Mouse (Mus musculus) testis, adult 2 months (tissue): ENCODE results near the gene Akap2. TPM values are rescaled to one million over a fixed set of nuclear protein-coding genes. Genes with fewer than 3 reads are reported as not detected.

Experiments
- H3K27ac ChIP-seq: fragments of 200-500 bp; 2 replicates; pipeline ENCODE4 v1.5.1; 2012; ENCODE audit warnings: low read depth, low read length; ENCODE audit not compliant: control insufficient read depth, insufficient read depth
- H3K27me3 ChIP-seq: fragments of 200-500 bp; 2 replicates; pipeline ENCODE4 v1.6.1; 2012; ENCODE audit warnings: mild to moderate bottlenecking, low read length, moderate library complexity; ENCODE audit not compliant: control insufficient read depth, insufficient read depth
- H3K36me3 ChIP-seq: fragments of 200-500 bp; 2 replicates; pipeline ENCODE4 v1.6.1; 2012; ENCODE audit warnings: mild to moderate bottlenecking, low read length; ENCODE audit not compliant: control insufficient read depth, insufficient read depth
- H3K4me1 ChIP-seq: fragments of 200-500 bp; 2 replicates; pipeline ENCODE4 v1.6.1; 2012; ENCODE audit warnings: low read length; ENCODE audit not compliant: control insufficient read depth, insufficient read depth
- H3K4me3 ChIP-seq: fragments of 200-500 bp; 2 replicates; pipeline ENCODE4 v1.5.1; 2012; ENCODE audit warnings: low read depth, mild to moderate bottlenecking, low read length, moderate library complexity, mixed read lengths; ENCODE audit not compliant: control insufficient read depth
- CTCF ChIP-seq: fragments of 200-500 bp; IDR thresholded peaks from 2 replicates; pipeline ENCODE4 v1.5.1; 2012; ENCODE audit warnings: low read depth, mild to moderate bottlenecking, inconsistent platforms, low read length, moderate library complexity; ENCODE audit not compliant: control insufficient read depth, insufficient read depth, insufficient replicate concordance
- POLR2A ChIP-seq: fragments of 200-500 bp; IDR thresholded peaks from 2 replicates; pipeline ENCODE4 v1.6.1; 2012; ENCODE audit warnings: low read depth, mild to moderate bottlenecking, inconsistent platforms, low read length, moderate library complexity; ENCODE audit not compliant: control insufficient read depth
- polyA plus RNA-seq: library from polyadenylated mRNA; depleted of rRNA; stranded (reverse); fragments of >200 nt; gene quantifications from 2 replicates; pipeline ENCODE4 v1.2.3, GENCODE M21; 2012

The Akap2 gene
- polyA plus RNA-seq, 1 experiment, result 18.1 TPM

DNA sequence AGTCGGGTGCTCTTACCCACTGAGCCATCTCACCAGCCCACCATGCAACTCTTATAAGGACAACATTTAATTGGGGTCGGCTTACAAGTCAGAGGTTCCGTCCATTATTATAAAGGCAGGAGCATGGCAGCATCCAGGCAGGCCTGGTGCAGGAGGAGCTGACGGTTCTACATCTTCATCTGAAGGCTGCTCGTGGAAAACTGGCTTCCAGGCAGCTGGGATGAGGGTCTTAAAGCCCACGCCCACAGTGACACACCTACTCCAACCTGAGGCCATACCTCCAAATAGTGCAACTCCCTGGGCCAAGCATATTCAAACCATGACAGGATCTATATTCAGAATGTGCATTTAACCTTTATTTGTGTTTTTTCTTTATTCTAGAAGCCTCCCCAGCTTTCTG, 136.7 kb downstream of the Akap2 start:
- Histone ChIP-seq H3K36me3 (no peaks in the 10 kb centered on the region), H3K27ac (no peak overlapping the region)
- no peak for TF ChIP-seq POLR2A
- TF ChIP-seq CTCF, result no peak

DNA sequence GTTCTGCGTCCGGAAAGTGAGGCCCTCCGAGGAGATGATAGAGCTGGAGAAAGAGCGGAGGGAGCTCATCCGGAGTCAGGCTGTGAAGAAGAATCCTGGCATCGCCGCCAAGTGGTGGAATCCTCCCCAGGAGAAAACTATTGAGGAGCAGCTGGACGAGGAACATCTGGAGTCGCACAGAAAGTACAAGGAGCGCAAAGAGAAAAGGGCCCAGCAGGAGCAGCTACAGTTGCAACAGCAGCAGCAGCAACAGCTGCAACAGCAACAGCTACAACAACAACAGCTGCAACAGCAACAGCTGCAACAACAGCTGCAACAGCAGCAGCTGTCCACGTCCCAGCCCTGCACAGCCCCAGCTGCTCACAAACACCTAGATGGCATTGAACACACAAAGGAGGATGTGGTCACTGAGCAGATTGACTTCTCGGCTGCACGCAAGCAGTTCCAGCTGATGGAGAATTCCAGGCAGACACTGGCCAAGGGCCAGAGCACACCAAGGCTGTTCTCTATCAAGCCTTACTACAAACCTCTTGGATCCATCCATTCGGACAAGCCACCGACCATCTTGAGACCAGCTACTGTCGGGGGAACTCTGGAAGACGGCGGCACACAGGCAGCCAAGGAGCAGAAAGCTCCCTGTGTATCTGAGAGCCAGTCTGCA, 138.0 kb downstream of the Akap2 start:
- H3K4me3 ChIP-seq, result no peak overlapping the region
- H3K36me3 ChIP-seq, result no peaks in the 10 kb centered on the region
- H3K27ac ChIP-seq, result no peak overlapping the region
- TF ChIP-seq CTCF, result no peak
- no peak for TF ChIP-seq POLR2A
- H3K27me3 ChIP-seq, result no peaks in the 10 kb centered on the region
- H3K4me1 ChIP-seq, result peaks cover 3% of the 10 kb centered on the region

More for the DNA sequence above, 136.7 kb downstream of the Akap2 start:
- peaks cover 3% of the 10 kb centered on the region for H3K4me1 ChIP-seq
- H3K4me3 ChIP-seq, result no peak overlapping the region
- H3K27me3 ChIP-seq, result no peaks in the 10 kb centered on the region

DNA sequence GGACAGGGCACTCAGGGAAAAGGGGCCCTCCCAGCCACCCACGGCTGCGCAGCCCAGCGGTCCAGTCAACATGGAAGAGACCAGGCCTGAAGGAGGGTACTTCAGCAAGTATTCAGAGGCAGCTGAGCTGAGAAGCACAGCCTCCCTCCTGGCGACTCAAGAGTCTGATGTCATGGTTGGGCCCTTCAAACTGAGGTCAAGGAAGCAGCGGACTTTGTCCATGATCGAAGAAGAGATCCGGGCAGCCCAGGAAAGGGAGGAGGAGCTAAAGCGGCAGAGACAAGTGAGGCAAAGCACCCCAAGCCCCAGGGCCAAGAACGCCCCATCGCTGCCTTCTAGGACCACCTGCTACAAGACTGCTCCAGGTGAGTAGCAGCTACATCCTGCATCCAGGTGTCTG, 139.2 kb downstream of the Akap2 start:
- TF ChIP-seq CTCF (no peak), POLR2A (no peak)
- Histone ChIP-seq H3K27me3 (no peaks in the 10 kb centered on the region), H3K27ac (no peak overlapping the region), H3K4me3 (no peak overlapping the region), H3K36me3 (no peaks in the 10 kb centered on the region), H3K4me1 (peaks cover 3% of the 10 kb centered on the region)

DNA sequence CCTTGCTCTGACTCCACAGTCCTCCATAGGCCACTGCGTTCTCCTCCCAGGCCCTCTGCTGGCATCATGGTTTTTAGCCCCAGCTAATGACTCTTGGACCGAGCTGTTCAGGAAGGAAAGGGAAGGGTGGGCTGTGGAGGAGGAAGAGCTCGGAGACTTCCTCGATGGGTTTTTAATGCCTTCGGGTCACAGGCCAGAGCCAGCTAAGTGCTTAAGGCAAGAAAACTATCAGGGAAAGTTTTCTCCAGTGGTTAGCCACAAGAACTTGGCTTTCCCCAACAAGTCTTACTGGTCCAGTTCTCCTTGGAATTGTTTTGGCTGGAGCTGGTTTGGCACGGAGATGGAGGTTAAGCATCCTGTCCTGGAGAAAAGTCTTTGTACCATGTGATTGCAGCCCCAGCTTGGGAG, 142.8 kb downstream of the Akap2 start:
- no peak for TF ChIP-seq CTCF
- no peak for TF ChIP-seq POLR2A
- no peaks in the 10 kb centered on the region for H3K36me3 ChIP-seq
- no peaks in the 10 kb centered on the region for H3K27me3 ChIP-seq
- no peak overlapping the region for H3K4me3 ChIP-seq
- no peak overlapping the region for H3K27ac ChIP-seq
- no peaks in the 10 kb centered on the region for H3K4me1 ChIP-seq

DNA sequence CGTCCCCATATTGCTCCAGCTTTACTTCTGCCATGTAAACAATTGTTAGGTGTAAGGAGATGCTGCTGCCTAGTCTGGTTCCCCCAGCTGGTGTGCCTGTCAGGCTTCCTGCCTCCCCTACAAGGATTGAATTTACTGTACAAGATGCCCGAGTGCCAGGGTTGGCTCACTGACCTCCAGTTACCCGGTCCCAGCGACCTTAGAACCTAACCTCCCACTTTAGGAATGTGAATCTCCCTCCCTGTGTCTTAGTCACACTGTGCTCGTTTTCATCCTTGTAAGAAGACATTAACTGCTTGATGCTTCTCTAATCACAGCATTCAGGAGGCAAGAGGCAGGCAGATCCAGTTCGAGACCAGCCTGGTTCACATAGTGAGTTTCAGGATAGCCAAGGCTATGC, 143.7 kb downstream of the Akap2 start:
- Histone ChIP-seq H3K27ac (no peak overlapping the region), H3K27me3 (no peaks in the 10 kb centered on the region), H3K4me1 (no peaks in the 10 kb centered on the region; the same call in 1 of the 2 replicates), H3K4me3 (no peak overlapping the region), H3K36me3 (no peaks in the 10 kb centered on the region)
- TF ChIP-seq POLR2A (no peak), CTCF (no peak)

DNA sequence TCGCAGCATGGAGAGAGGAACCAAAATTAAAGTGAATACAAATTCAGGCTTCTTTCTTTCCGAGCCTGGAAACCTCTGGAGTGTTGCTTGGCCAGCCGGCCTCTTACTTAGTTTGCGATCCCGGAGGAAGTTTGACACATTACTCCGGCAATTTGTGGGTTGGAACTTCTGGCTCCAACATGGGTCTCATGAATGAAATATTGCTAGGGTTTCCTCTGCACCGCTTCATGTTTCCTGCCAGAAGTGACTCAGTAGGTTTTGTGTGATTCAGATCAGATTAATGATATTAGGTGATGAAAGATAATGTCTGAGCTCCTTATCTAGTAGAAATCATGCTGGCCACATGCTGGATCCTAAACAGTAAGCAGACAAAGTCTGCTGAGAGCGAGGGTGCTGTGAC, 144.4 kb downstream of the Akap2 start:
- no peaks in the 10 kb centered on the region for H3K27me3 ChIP-seq
- no peak overlapping the region for H3K27ac ChIP-seq
- H3K36me3 ChIP-seq, result no peaks in the 10 kb centered on the region
- no peak for TF ChIP-seq CTCF
- no peak for TF ChIP-seq POLR2A
- H3K4me1 ChIP-seq, result no peaks in the 10 kb centered on the region; the same call in 1 of the 2 replicates
- H3K4me3 ChIP-seq, result no peak overlapping the region

DNA sequence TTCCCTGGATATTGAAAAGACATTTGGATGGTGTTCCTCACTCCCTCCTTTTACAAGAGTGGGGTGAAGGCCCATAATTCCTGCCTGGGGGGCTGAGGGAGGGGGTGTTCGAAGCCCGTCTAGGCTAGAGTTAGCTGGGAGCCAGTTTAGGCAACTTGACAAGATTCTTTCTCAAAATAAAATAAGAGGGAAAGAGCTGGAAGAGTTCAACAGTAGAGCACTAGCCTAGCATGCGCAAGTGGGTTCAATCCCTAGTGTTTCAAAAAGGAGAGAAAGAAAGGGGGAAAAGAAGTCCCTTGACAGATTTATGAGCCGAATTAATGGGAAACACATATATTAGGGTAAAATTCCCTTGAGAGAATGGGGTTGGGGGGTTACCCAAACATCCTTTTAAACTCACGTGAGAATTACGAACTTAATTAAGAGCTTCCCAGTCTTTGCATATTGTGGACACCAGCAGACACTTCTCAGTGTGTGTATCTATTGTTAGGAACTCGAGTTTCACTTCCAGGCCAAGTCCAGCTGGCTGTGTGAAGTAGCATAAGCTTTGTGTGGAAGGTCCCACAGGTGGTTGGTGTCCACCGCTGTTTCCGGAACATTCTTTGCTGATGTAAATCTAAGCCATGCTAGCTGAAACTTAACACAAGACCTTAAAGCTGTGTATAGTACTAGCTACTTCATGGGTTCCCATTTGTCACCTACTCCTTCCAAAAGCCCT, 145.0 kb downstream of the Akap2 start:
- Histone ChIP-seq H3K27me3 (no peaks in the 10 kb centered on the region), H3K36me3 (no peaks in the 10 kb centered on the region), H3K4me1 (no peaks in the 10 kb centered on the region; the same call in 1 of the 2 replicates), H3K4me3 (no peak overlapping the region), H3K27ac (no peak overlapping the region)
- TF ChIP-seq CTCF (no peak), POLR2A (no peak)

DNA sequence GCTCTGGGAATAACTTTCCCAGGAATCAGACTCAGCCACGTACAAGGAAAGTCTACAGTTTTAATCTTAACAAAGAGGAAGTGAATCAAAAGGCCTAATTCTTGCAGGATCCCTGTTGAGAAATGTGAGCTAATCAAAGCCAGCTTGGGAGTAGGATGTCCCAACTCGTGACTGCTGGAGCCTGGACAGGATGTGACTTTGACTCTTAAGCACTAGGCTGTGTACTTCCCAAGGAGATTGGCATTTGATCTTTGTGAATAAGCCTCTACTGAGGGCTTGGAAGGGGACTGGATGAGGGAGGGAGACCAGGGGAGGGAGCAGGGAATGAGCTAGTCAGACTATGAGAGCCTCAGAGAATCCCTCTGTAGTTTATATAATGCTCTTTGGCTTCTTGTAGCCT, 148.6 kb downstream of the Akap2 start:
- no peaks in the 10 kb centered on the region; the same call in 1 of the 2 replicates for H3K4me1 ChIP-seq
- no peak overlapping the region for H3K4me3 ChIP-seq
- TF ChIP-seq CTCF (no peak), POLR2A (no peak)
- H3K27me3 ChIP-seq, result no peaks in the 10 kb centered on the region
- H3K36me3 ChIP-seq, result no peaks in the 10 kb centered on the region
- no peak overlapping the region; the same call in 1 of the 2 replicates for H3K27ac ChIP-seq
